Mouse (Mus musculus) limb, embryonic 11.5 days (tissue): ENCODE results near the gene Schip1. TPM values are rescaled to one million over a fixed set of nuclear protein-coding genes. Genes with fewer than 3 reads are reported as not detected.

Source experiments
- ATAC-seq: fragments of 200-750 bp; cut with Nextera tagmentation; 2 replicates; pipeline ENCODE4 v1.8.0; 2017; ENCODE audit warnings: low read depth; ENCODE audit not compliant: insufficient number of reproducible peaks, low FRiP score, low TSS enrichment
- DNase-seq: peaks from one replicate; pipeline ENCODE4 v3.0.0-alpha.2; 2015; ENCODE audit warnings: low spot score
- H3K27ac ChIP-seq: fragments of 300-500 bp; sonication (generic); replicated peaks from 2 replicates; pipeline ENCODE4 v1.5.1; 2014; ENCODE audit warnings: low read depth, mild to moderate bottlenecking, low read length
- H3K27me3 ChIP-seq: fragments of 300-500 bp; sonication (generic); 2 replicates; pipeline ENCODE4 v1.6.1; 2014; ENCODE audit warnings: mild to moderate bottlenecking, low read length, mixed read lengths; ENCODE audit not compliant: control insufficient read depth, insufficient read depth
- H3K36me3 ChIP-seq: fragments of 300-500 bp; sonication (generic); 2 replicates; pipeline ENCODE4 v1.6.1; 2014; ENCODE audit warnings: mild to moderate bottlenecking, low read length, moderate library complexity, mixed read lengths; ENCODE audit not compliant: control insufficient read depth, insufficient read depth
- H3K4me1 ChIP-seq: fragments of 300-500 bp; sonication (generic); 2 replicates; pipeline ENCODE4 v1.6.1; 2014; ENCODE audit warnings: low read length, mixed read lengths; ENCODE audit not compliant: control insufficient read depth, insufficient read depth
- H3K4me2 ChIP-seq: fragments of 300-500 bp; sonication (generic); 2 replicates; pipeline ENCODE4 v1.6.1; 2014; ENCODE audit warnings: low read depth, mild to moderate bottlenecking, moderate library complexity; ENCODE audit not compliant: severe bottlenecking
- H3K4me3 ChIP-seq: fragments of 300-500 bp; sonication (generic); 2 replicates; pipeline ENCODE4 v1.5.1; 2014; ENCODE audit warnings: low read depth, low read length
- H3K9ac ChIP-seq: fragments of 300-500 bp; sonication (generic); 2 replicates; pipeline ENCODE4 v1.6.1; 2014; ENCODE audit warnings: mild to moderate bottlenecking, low read length
- H3K9me3 ChIP-seq: fragments of 300-500 bp; sonication (generic); 2 replicates; pipeline ENCODE4 v1.6.1; 2016; ENCODE audit warnings: low read length; ENCODE audit not compliant: control insufficient read depth
- WGBS: fragments of 180-500 bp; shearing (Covaris S2); extraction: QIAGEN DNeasy Blood & Tissue Kit; methylation state at CpG from one replicate; pipeline ENCODE4 v1.1.7; 2014; 5-methylcytosine and 5-hydroxymethylcytosine counted together
- polyA plus RNA-seq: library from polyadenylated mRNA; unstranded; fragments of >200 nt; fragmentation: Nextera tagmentation; extraction: Ambion mirVana; gene quantifications from 2 replicates; pipeline ENCODE4 v1.2.1, GENCODE M21; 2014

Schip1 gene
- polyA plus RNA-seq, 1 experiment from 2014 or later = 34.9 TPM

GRCm38 (mm10) chr3:68160175-68160574 is 95.6 kb downstream of the Schip1 start:
- Histone ChIP-seq H3K27me3 (no peaks in the 10 kb centered on the region), H3K4me1 (no peaks in the 10 kb centered on the region; the same call in 1 of the 2 replicates), H3K9me3 (no peaks in the 10 kb centered on the region), H3K4me2 (no peak overlapping the region), H3K9ac (no peak overlapping the region), H3K4me3 (no peak overlapping the region), H3K36me3 (no peaks in the 10 kb centered on the region), H3K27ac (no peak overlapping the region)
- peak; percentile 39; the same call in 1 of the 2 replicates for ATAC-seq
- 20% methylated on average over 1 of the region's 1 CpGs for WGBS
- no peak for DNase-seq

DNA sequence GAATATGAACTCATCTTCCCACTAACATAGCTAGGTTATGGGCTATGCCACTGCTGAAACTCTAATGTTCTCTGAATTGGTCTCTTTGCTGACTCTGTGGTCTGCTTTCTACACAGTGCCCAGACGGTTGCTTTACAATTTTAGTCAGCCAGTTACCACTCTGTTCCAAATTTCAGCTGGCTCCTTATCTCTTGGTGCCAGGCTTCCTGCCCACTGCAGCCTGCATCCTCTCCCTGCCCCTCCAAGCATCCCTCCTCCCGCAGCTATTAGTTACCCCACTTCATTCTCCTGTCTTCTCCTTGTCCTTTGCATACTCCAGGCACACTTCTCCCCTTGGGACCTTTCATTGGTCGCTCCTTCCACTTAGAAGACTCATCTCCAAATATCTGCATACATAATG is 96.2 kb downstream of the Schip1 start:
- DNase-seq (no peak), ATAC-seq (no peak)
- Histone ChIP-seq H3K4me2 (no peak overlapping the region), H3K4me3 (no peak overlapping the region), H3K27ac (no peak overlapping the region), H3K27me3 (no peaks in the 10 kb centered on the region), H3K4me1 (no peaks in the 10 kb centered on the region; the same call in 1 of the 2 replicates), H3K36me3 (no peaks in the 10 kb centered on the region), H3K9ac (no peak overlapping the region), H3K9me3 (no peaks in the 10 kb centered on the region)
- WGBS = 79% methylated on average over 3 of the region's 3 CpGs

GRCm38 (mm10) chr3:68178248-68178647 is 113.6 kb downstream of the Schip1 start:
- WGBS = 28% methylated on average over 1 of the region's 1 CpGs
- ATAC-seq = no peak
- Histone ChIP-seq H3K27ac (no peak overlapping the region), H3K4me1 (no peaks in the 10 kb centered on the region), H3K4me3 (no peak overlapping the region), H3K27me3 (no peaks in the 10 kb centered on the region), H3K4me2 (no peak overlapping the region), H3K9ac (no peak overlapping the region), H3K36me3 (no peaks in the 10 kb centered on the region), H3K9me3 (no peaks in the 10 kb centered on the region)
- no peak for DNase-seq

DNA sequence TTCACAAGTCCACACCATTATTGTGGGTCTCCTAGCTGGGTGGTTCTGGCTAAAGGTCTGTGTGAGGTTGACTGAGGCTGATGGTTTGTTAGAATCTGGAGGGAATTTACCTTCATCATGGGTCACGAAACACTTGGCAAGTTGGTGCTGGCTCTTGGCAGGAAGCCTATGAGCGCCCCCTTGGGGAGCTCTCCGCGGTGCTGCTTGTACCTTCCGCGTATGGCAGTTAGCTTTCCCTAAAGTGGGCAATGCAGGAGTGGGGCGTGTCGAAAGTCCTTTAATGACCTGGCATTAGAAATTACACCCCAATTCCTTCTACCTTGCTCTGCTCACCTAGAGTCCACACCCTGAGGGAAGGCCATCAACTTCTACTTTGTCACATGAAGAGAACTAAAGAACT is 122.9 kb downstream of the Schip1 start:
- H3K4me3 ChIP-seq = no peak overlapping the region
- no peaks in the 10 kb centered on the region for H3K36me3 ChIP-seq
- H3K27ac ChIP-seq = no peak overlapping the region
- 65% methylated on average over 8 of the region's 8 CpGs for WGBS
- no peak overlapping the region for H3K4me2 ChIP-seq
- no peaks in the 10 kb centered on the region for H3K4me1 ChIP-seq
- H3K27me3 ChIP-seq = no peaks in the 10 kb centered on the region
- DNase-seq (peak; percentile 42), ATAC-seq (no peak)
- H3K9me3 ChIP-seq = no peaks in the 10 kb centered on the region
- no peak overlapping the region for H3K9ac ChIP-seq

DNA sequence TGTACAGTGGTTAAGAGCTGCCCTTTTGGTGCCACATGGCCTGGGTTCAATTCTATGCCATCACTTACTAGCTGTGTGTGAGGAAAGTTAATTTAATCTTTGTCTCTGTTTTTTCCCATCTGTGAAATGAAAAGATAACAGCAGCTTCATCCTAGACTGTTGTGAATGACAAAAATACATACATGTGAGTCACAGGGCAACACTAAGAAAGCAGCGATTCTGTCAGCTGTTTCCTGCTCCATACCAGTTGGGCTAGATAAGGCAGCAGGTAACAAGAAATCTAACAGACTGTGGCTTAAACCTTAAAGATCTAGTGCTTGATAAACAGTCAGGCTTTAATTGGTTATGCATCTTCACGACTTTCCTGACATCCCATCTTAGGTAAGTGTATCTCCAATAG is 124.5 kb downstream of the Schip1 start:
- no peak overlapping the region for H3K9ac ChIP-seq
- 74% methylated on average over 2 of the region's 2 CpGs for WGBS
- ATAC-seq (no peak), DNase-seq (no peak)
- H3K4me3 ChIP-seq = no peak overlapping the region
- no peak overlapping the region for H3K4me2 ChIP-seq
- no peaks in the 10 kb centered on the region for H3K27me3 ChIP-seq
- H3K4me1 ChIP-seq = no peaks in the 10 kb centered on the region
- no peak overlapping the region for H3K27ac ChIP-seq
- no peaks in the 10 kb centered on the region for H3K36me3 ChIP-seq
- no peaks in the 10 kb centered on the region for H3K9me3 ChIP-seq

DNA sequence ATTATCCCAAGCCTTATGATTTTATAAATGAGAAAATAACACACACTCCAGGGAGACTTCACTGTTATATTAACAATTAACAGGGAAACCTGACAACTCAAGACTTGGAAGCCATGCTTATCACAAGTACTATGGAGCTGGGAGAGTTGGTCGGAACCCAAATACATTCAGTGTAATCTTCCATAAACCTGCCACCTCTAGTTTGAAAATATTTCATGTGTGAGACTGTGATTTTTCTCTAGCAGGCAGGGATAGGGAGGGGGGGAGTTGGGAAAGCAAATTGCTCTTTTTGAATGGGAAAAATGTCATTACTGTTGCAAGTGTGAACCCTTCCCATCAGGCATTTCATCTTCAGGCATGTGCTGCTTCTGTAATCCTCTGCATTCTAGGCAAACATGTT is 132.3 kb downstream of the Schip1 start:
- DNase-seq (no peak), ATAC-seq (no peak)
- no peak overlapping the region for H3K4me2 ChIP-seq
- no peak overlapping the region for H3K27ac ChIP-seq
- H3K9ac ChIP-seq = no peak overlapping the region
- H3K4me1 ChIP-seq = no peaks in the 10 kb centered on the region
- WGBS = 86% methylated on average over 1 of the region's 1 CpGs
- H3K9me3 ChIP-seq = no peaks in the 10 kb centered on the region
- H3K36me3 ChIP-seq = no peaks in the 10 kb centered on the region
- no peaks in the 10 kb centered on the region for H3K27me3 ChIP-seq
- no peak overlapping the region for H3K4me3 ChIP-seq

DNA sequence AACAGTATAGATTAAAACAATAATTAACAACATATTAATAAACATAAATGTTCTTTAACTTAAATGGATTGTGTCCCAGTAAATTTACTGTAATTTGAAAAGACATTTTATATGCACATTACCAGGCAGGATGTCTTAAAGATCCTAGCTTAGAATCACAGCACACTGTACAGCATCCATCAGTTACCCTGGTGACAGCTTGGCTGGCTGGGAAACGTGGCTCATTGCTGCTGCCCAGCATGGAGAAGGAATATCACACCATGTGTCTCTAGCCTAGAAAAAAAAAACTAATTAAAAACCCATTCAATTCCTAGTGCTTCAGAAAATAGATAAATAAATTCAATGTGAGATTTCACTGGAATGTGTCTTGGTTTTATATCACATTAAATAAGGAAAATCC is 136.6 kb downstream of the Schip1 start:
- no peak for ATAC-seq
- Histone ChIP-seq H3K27ac (no peak overlapping the region), H3K36me3 (no peaks in the 10 kb centered on the region), H3K4me3 (no peak overlapping the region), H3K4me1 (no peaks in the 10 kb centered on the region), H3K4me2 (no peak overlapping the region), H3K27me3 (no peaks in the 10 kb centered on the region), H3K9me3 (no peaks in the 10 kb centered on the region), H3K9ac (no peak overlapping the region)
- 61% methylated on average over 1 of the region's 1 CpGs for WGBS
- DNase-seq = no peak

GRCm38 (mm10) chr3:68202162-68202902 is 137.7 kb downstream of the Schip1 start:
- Histone ChIP-seq H3K4me3 (no peak overlapping the region), H3K36me3 (no peaks in the 10 kb centered on the region), H3K27ac (no peak overlapping the region), H3K4me1 (no peaks in the 10 kb centered on the region), H3K9me3 (no peaks in the 10 kb centered on the region), H3K27me3 (no peaks in the 10 kb centered on the region), H3K4me2 (no peak overlapping the region), H3K9ac (no peak overlapping the region)
- WGBS = 85% methylated on average over 4 of the region's 4 CpGs
- ATAC-seq = no peak
- no peak for DNase-seq
